Mouse (Mus musculus): ENCODE results near the gene Gng12.
"Not testable (repeated sequence)": the region's sequence is repeated elsewhere in the genome, so short reads cannot be mapped to it uniquely, and the experiment has no call there.

Gng12 gene

GRCm38 (mm10) chr6:66896119-66896920 lies at the start of gene Gng12:
Gene Gng12, plus strand, starts transcription at chr6:66896397.
- peak; percentile 72 to 81 for DNase-seq (ENCODE audit: low spot score in 2 of 2)

DNA sequence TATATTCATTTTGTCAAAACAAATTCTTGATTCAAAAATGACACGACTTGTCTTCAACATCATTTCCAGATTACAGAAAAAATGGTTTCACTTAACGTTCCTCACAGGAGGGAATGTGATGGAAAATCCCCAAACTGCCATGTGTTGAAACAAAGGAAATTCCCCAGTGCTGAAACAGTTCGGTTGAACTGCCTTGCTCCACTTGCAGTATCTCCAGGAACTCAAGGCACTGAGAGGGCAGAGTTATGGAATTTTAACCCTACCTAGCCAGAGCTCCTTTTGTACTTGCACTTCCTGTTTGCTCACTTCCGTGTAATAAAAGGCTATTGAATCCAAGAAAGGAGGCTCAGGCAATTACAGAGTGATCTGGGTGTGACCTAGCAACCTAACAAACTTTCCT lies 47.3 kb upstream of the Gng12 start:
- DNase-seq (ENCODE audit: low spot score in 2 of 2): no peak

- no peak for DNase-seq (ENCODE audit: low spot score in 2 of 2)
Measured at GRCm38 (mm10) chr6:66856236-66856635, 40.0 kb upstream of the Gng12 start.

DNA sequence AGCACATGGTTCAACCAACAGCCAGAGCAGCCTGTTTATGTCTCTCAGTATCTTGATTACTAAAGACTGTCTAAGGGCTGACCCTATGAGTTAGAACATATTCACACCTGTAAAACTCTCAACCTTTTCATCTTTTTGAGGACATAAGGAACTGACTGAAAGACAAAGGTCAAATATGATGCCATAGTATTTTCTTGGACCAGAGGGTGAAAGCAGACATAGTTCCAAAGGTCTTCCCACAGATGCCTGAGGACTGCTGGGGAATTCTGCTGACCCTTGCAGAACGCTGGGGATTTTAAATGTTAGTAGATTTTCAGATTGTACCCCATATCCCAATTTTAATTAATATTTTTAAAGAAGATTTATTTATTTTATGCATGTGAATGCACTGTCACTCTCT lies 37.8 kb upstream of the Gng12 start:
- no peak for DNase-seq (ENCODE audit: low spot score in 2 of 2)

DNA sequence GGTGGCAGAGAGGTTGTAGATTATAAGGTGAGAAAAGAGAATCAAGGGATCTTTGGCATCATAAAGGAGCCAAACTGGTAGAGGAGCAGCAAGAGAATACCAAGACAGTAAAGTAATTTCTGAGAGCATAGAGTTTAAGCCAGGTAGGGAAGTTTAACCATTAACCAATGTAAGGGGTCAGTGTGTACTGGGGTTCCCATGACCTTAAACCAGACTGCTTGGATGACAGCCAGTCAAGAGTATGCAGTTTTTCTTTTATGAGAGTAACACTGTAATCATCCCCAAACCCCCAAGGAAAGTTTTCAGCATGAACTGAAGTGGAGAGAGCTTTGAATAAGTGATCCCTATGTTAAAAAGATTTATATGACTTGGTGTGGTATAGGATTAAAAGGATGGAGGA lies 36.8 kb upstream of the Gng12 start:
- DNase-seq (ENCODE audit: low spot score in 2 of 2): no peak

DNA sequence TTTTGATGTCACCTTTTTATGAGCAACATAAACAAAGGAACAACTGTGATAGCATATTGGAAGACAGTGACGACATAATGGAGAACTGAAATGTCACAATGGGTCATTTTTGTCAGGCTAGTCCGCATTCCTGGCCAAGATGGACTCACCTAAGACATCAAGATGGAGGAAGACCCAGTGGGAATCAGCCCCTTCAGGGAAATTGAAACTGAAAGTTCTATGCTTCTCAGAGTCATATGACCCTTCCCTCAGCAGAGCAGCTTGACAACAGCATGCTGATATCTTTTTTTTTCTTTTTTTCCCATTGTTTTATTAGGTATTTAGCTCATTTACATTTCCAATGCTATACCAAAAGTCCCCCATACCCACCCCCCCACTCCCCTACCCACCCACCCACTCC lies 31.7 kb upstream of the Gng12 start:
- no peak for DNase-seq (ENCODE audit: low spot score in 2 of 2)

GRCm38 (mm10) chr6:66866295-66866694 lies 29.9 kb upstream of the Gng12 start:
- no peak for DNase-seq (ENCODE audit: low spot score in 2 of 2)

DNA sequence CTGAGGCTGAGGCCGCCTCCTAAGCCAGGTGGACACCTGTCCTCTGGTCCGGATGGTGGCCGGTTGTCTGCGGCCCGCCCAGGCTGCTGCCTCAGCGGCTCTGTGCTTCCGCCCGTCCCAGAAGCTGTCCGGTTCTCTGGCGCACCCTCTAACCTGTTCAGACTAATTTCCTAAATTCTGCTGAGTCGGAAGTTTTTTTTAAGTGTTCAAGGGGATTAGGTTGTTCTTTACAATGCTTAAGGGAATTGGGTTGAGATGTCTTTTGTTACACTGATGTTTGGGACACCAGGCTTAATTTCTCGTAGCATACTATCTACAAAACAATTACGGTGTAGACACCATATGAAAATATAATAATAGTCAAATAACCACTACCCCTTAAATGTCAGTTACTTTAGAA lies 19.1 kb upstream of the Gng12 start:
- not testable (repeated sequence) for DNase-seq (ENCODE audit: low spot score in 2 of 2)

GRCm38 (mm10) chr6:66890349-66891158 lies 5.6 kb upstream of the Gng12 start:
- DNase-seq (ENCODE audit: low spot score in 2 of 2): no peak

GRCm38 (mm10) chr6:66893950-66894349 lies 2.2 kb upstream of the Gng12 start:
- DNase-seq (ENCODE audit: low spot score in 2 of 2): no peak

DNA sequence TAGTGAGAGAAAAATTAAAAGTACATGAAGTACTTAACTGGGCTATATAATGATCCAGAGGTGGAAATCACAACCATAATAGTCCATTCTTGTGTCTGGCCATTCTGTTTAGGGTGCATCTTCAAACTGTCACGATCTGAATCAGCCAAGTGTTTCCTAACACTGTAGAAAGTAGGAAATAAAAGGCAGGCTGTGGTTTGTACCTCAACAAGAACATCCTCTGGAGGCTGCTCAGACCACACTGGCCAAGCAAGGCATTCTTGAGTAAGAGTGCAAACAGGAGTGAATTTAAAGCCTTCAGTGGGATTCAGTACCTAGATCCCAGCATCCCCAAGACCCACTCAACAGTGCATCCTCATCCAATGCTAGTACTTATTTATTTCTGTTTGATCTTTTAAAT lies 1.2 kb upstream of the Gng12 start:
- DNase-seq (ENCODE audit: low spot score in 2 of 2): no peak

- DNase-seq (ENCODE audit: low spot score in 2 of 2): no peak
Measured at GRCm38 (mm10) chr6:66896921-66897645, 886 bp downstream of the Gng12 start.

DNA sequence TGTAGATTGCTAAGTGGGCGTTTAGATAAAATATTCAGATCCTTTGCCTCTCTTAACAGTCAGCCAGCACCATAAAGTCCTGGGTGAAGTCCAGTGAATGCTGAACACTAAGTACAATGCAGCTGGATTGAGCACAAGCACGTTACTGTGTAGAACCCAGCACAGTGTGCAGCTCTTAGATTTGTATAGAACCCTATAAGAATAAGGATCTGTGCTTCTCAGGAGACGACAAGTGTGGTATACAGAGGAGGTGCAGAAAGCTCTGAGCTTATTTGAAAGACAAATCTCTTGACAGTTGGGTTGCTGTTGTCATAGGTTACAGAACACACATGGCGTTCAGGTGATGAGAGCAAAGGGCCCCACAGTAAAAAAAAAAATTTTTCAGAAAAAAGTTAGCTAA lies 1.8 kb downstream of the Gng12 start:
- no peak for DNase-seq (ENCODE audit: low spot score in 2 of 2)

- DNase-seq (ENCODE audit: low spot score in 2 of 2): no peak
Measured at GRCm38 (mm10) chr6:66901926-66902325, 5.7 kb downstream of the Gng12 start.

- DNase-seq (ENCODE audit: low spot score in 2 of 2): no peak
Measured at GRCm38 (mm10) chr6:66903206-66903605, 7.0 kb downstream of the Gng12 start.

GRCm38 (mm10) chr6:66903720-66904119 lies 7.5 kb downstream of the Gng12 start:
- DNase-seq (ENCODE audit: low spot score in 2 of 2): no peak

DNA sequence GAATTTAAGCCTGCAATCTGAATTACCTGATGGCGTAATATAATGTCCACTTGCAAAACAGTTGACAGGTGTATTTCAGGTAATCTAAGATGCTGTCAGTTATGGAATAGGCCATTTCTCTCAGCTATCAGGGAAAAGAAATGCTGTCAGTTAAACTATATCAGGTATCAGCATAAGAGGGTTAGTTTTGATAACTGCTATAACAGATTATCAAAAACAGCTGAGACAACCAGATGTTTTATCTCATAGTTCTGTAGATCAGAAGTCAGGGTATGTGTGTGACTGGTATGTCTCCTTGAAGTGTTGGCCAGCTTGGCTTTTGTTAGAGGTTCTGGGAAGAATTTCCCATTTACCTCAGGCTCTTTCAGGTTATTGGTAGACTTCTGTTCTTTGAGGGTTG lies 10.0 kb downstream of the Gng12 start:
- DNase-seq (ENCODE audit: low spot score in 2 of 2): no peak

- no peak for DNase-seq (ENCODE audit: low spot score in 2 of 2)
Measured at GRCm38 (mm10) chr6:66908327-66908973, 12.3 kb downstream of the Gng12 start.

DNA sequence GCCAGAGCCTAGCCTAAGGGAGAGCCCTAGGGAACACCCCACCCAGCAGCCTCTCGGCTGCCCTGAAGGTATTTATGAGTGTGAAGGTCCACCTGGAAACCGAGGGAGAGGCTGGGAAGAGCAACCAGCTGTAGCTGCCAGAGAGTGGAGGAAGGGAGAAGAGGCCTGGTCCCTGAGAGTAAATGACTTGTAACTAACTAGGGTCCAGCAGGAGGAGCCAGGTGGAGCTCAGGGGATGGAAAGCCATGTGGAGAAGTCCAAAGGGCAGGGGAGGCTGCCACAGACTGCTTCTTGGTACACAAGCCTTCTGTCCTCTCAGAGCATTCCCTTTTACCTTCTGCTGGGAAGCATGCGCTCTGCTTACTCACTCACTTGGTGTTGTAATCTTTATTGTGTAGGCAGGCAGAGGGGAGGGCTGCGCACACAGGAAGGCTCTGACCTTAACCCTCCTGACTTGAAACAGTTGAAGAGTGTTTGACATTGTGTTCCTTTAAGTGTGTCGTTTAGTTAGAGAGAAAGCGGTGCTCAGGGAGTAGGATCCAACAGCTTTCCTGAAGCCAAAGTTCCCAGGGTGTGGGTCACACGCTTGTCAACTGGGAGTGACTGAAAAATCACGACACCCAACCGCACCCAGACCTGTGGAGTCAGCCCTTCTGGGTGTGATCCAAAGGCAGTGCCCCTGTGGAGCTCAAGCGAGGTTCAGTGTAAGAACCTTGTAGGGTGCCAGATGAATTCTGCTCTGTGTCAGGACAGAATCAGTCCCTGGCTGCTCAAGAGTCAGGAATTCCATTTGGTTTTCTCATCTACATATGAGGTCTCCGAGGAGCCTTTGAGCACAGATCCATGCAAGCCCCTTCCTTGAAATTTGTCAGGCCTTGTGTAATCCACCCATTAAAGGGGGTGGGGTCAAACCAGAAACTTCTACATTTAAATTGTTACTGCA lies 14.6 kb downstream of the Gng12 start:
- DNase-seq (ENCODE audit: low spot score in 2 of 2): no peak

DNA sequence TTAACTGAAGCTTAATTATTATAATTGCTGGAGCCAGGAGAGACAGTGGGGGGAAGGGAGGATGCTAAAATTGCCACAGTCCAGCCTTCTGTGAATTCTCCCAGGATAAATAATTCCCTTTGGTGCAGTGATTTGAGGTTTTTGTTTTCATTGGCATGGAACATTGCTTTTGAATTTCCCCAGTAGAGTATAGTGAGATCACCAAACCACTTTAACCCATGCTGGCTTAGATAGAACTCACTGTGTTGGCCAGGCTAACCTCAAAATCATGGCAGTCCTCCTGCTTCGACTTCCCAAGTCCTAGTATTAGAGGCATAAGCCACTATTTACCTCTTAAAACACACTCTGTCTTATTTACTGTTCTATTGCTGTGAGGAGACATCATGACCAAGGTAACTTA lies 17.2 kb downstream of the Gng12 start:
- DNase-seq (ENCODE audit: low spot score in 2 of 2): no peak

- DNase-seq (ENCODE audit: low spot score in 2 of 2): no peak
Measured at GRCm38 (mm10) chr6:66915592-66915991, 19.4 kb downstream of the Gng12 start.
